Mouse (Mus musculus) brown adipose tissue, adult 24 weeks (tissue): ENCODE results near the gene Add2. TPM values are rescaled to one million over a fixed set of nuclear protein-coding genes. Genes with fewer than 3 reads are reported as not detected.

Experiments
- H3K27ac ChIP-seq: fragments of 200-500 bp; replicated peaks from 2 replicates; pipeline ENCODE4 v1.5.1; 2012; ENCODE audit warnings: low read depth, mild to moderate bottlenecking, low read length
- H3K4me1 ChIP-seq: fragments of 200-500 bp; 2 replicates; pipeline ENCODE4 v1.6.1; 2012; ENCODE audit warnings: low read length, mixed read lengths; ENCODE audit not compliant: control insufficient read depth, insufficient read depth, insufficient read length
- H3K4me3 ChIP-seq: fragments of 200-500 bp; 2 replicates; pipeline ENCODE4 v1.5.1; 2012; ENCODE audit warnings: low read depth, mild to moderate bottlenecking, low read length, moderate library complexity; ENCODE audit not compliant: insufficient read depth
- polyA plus RNA-seq: library from polyadenylated mRNA; stranded (reverse); fragments of >200 nt; gene quantifications from 2 replicates; pipeline ENCODE4 v1.2.4, GENCODE M21; 2012; ENCODE audit not compliant: missing spikeins, insufficient read depth, insufficient read length

Add2 gene
- polyA plus RNA-seq, 1 experiment: not detected

DNA sequence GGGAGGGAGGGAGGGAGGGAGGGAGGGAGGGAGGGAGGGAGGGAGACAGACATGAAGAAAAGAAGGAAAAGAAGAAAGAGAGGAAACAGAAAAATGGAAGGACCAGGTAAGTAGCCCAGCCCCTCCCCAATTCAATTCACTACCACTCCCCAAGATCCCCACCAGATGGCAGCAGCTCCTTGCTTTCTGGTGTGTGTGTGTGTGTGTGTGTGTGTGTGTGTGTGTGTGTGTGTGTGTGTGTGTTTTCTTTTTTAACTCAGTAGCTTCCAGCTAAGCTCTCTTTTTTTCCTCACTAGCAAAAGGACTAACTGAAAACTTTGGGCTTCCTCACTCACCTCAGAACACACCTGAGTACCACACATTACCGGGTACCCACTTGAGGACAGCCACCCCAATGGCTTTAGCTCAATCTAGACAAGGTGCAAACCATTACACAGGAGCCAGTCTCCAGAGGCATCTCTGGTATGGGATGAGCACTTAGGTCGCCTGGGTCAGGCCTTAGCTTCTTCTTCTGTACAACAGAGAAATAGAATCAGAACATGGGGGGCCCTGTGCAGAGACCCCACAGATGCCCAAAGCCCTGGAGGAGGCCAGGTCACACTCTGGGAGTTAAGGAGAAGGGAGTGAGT is 98.6 kb downstream of the Add2 start:
- H3K27ac ChIP-seq: no peak overlapping the region

DNA sequence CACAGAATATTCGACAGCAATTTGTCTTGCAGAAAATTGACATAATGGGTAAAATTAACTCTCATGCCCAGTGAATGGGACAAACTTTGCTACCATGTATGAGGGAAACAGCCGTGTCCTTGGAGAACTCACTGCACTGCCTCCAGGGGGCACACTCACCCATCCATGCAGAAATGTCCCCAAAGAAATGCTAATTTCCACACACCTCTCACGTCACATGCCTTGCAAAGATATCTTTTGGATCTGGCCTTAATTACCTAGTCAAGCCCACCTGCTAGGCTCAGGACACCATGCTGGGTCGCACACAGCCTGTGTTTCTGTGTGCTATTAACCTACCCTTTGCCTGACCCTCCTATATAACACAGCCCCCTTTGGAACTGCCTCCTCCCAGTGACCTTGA is 100.0 kb downstream of the Add2 start:
- Histone ChIP-seq H3K27ac (no peak overlapping the region), H3K4me3 (no peak overlapping the region), H3K4me1 (no peaks in the 10 kb centered on the region)

More for the DNA sequence above, 98.6 kb downstream of the Add2 start:
- H3K4me1 ChIP-seq: no peaks in the 10 kb centered on the region
- H3K4me3 ChIP-seq: no peak overlapping the region

DNA sequence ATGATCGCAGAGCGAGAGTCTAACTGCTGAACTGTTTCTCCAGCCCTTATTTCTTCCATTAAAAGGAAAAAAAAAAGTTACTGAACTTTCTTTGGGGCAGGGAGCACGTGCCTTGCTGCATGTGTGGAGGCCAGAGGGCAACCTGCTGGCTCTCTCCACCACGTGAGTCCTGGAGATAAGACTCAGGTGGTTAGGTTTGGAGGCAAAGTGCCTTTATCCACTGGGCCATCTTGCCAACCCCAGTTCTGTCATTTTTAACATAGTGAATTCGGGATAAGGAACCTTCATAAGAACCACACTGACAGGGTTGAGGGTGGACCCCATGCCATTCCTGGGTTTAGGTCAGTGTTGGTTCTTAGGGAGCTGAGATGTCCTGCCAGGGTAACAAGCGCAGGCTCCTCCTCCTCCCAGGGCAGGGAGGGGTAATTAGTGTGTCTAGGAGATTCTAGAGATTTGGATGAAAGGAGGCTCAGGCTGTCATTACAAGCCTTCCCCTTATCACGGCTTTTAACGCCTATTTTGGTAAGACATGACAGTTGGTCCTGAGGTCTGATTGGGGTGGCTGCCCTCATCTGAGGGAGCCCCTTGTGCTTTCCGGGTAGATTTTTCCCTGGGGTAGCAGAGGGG is 101.5 kb downstream of the Add2 start:
- Histone ChIP-seq H3K4me3 (no peak overlapping the region), H3K27ac (no peak overlapping the region), H3K4me1 (no peaks in the 10 kb centered on the region)

GRCm38 (mm10) chr6:86133882-86134281 is 105.4 kb downstream of the Add2 start:
- no peak overlapping the region for H3K27ac ChIP-seq
- H3K4me1 ChIP-seq: no peaks in the 10 kb centered on the region
- H3K4me3 ChIP-seq: no peak overlapping the region

GRCm38 (mm10) chr6:86136206-86136605 is 107.7 kb downstream of the Add2 start:
- Histone ChIP-seq H3K27ac (no peak overlapping the region), H3K4me3 (no peak overlapping the region), H3K4me1 (no peaks in the 10 kb centered on the region)

DNA sequence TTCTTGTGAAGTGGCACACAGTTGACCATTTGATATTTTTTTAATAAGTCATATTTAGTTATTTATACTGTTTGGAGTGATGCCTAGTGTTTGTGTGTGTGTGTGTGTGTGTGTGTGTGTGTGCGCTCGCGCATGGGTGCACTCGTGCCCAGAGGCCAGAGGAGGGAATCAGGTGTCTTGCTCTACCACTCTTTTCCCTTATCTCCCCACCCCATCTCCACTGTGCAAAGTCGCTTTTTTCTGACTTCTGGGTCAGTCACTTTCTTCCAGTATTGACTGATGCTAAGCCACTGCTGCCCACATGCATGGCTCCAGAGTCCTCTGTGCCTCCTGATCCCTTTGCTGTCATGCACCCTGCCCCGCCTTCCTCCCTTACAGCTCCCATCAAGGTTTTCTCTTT is 112.8 kb downstream of the Add2 start:
- no peak overlapping the region for H3K27ac ChIP-seq
- H3K4me3 ChIP-seq: no peak overlapping the region
- H3K4me1 ChIP-seq: no peaks in the 10 kb centered on the region

- Histone ChIP-seq H3K27ac (no peak overlapping the region), H3K4me1 (no peaks in the 10 kb centered on the region), H3K4me3 (no peak overlapping the region)
These were observed 113.3 kb downstream of the Add2 start for GRCm38 (mm10) chr6:86141820-86142219.

- Histone ChIP-seq H3K4me1 (no peaks in the 10 kb centered on the region), H3K27ac (no peak overlapping the region), H3K4me3 (no peak overlapping the region)
These were observed 116.5 kb downstream of the Add2 start for GRCm38 (mm10) chr6:86144986-86145385.

DNA sequence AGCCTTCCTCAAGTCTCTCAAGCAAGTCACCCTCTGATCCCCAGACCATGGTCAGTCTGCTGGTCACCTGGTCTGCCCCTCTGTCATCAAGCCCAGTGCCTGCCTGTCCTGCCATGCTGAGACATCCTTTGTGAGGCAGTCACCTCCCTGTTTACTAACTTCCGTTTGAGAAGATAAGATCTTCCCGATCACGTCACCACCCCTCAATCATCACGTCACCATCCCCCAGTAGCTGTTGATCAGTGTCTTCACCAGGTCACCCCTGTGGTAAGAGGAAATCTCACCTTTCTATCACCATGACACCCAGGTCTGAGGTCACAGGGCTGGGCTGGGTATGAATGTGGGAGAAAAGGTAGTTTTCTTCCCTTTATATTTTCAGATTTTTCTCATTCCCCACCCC is 120.0 kb downstream of the Add2 start:
- peaks cover 2% of the 10 kb centered on the region; the same call in 1 of the 2 replicates for H3K4me1 ChIP-seq
- no peak overlapping the region for H3K27ac ChIP-seq
- no peak overlapping the region for H3K4me3 ChIP-seq

- no peak overlapping the region for H3K27ac ChIP-seq
- no peak overlapping the region for H3K4me3 ChIP-seq
- peaks cover 2% of the 10 kb centered on the region; the same call in 1 of the 2 replicates for H3K4me1 ChIP-seq
These were observed 120.5 kb downstream of the Add2 start for GRCm38 (mm10) chr6:86149001-86149400.

GRCm38 (mm10) chr6:86152676-86153075 is 124.2 kb downstream of the Add2 start:
- peaks cover 2% of the 10 kb centered on the region; the same call in 1 of the 2 replicates for H3K4me1 ChIP-seq
- no peak overlapping the region for H3K27ac ChIP-seq
- no peak overlapping the region for H3K4me3 ChIP-seq

DNA sequence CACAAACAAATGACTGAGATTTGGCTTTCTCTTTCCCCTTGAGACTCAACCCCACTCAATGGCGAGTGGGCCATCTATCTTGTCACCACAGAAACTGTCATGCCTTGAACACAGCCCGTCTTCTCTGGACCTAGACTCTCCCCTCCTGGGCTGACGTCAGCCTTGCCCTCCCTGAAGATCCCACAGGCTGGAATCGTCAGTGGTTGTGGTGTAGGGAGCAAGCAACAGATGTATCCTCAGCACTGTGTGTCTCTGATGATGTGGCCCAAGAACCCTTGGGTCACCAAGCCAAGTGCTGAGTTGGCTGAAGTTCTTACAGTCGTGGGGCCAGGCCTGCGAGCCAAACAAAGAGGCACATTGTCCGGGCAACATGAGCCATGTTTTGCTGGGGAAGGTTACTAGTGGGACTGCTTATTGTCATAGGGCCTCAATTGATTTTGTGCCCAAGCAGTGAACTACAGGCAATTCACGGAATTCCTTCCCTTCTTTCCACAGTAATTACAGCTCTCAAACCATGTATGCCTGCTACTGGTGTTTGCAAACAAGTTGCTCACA is 125.0 kb downstream of the Add2 start:
- Histone ChIP-seq H3K4me1 (peaks cover 2% of the 10 kb centered on the region; the same call in 1 of the 2 replicates), H3K4me3 (no peak overlapping the region), H3K27ac (no peak overlapping the region)

GRCm38 (mm10) chr6:86154006-86154405 is 125.5 kb downstream of the Add2 start:
- no peak overlapping the region for H3K27ac ChIP-seq
- H3K4me1 ChIP-seq: peaks cover 2% of the 10 kb centered on the region; the same call in 1 of the 2 replicates
- H3K4me3 ChIP-seq: no peak overlapping the region

DNA sequence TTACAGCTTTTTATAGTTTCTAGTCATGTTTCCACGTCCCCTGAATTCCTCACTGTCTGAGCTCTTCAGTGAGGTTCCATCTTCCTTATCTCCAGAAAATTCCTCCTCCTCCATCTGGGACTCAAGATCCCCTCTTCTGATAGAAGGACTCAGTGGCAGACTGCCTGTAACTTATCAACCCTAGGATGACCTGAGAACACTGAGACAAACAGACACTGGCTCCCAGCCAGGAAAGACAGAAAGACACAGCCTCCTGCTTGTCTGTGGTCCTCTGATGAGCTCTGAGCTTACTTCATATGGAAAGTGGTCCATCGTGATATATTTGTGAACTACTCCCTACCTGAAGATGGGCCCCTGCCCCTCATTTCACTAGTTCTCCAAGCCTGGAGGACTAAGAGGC is 126.0 kb downstream of the Add2 start:
- Histone ChIP-seq H3K4me1 (peaks cover 2% of the 10 kb centered on the region; the same call in 1 of the 2 replicates), H3K27ac (no peak overlapping the region), H3K4me3 (no peak overlapping the region)

- H3K4me1 ChIP-seq: peaks cover 2% of the 10 kb centered on the region; the same call in 1 of the 2 replicates
- H3K27ac ChIP-seq: no peak overlapping the region
- no peak overlapping the region for H3K4me3 ChIP-seq
These were observed 129.1 kb downstream of the Add2 start for GRCm38 (mm10) chr6:86157253-86158234.
